Mouse (Mus musculus) kidney, postnatal 14 days (tissue): Measurements from ENCODE around the gene Fam187b.
"Not testable (repeated sequence)": the region's sequence is repeated elsewhere in the genome, so short reads cannot be mapped to it uniquely, and the experiment has no call there.

ENCODE experiments used
- DNase-seq: peaks from one replicate; pipeline ENCODE4 v3.0.0; 2022; ENCODE audit warnings: mixed read lengths

Fam187b gene

DNA sequence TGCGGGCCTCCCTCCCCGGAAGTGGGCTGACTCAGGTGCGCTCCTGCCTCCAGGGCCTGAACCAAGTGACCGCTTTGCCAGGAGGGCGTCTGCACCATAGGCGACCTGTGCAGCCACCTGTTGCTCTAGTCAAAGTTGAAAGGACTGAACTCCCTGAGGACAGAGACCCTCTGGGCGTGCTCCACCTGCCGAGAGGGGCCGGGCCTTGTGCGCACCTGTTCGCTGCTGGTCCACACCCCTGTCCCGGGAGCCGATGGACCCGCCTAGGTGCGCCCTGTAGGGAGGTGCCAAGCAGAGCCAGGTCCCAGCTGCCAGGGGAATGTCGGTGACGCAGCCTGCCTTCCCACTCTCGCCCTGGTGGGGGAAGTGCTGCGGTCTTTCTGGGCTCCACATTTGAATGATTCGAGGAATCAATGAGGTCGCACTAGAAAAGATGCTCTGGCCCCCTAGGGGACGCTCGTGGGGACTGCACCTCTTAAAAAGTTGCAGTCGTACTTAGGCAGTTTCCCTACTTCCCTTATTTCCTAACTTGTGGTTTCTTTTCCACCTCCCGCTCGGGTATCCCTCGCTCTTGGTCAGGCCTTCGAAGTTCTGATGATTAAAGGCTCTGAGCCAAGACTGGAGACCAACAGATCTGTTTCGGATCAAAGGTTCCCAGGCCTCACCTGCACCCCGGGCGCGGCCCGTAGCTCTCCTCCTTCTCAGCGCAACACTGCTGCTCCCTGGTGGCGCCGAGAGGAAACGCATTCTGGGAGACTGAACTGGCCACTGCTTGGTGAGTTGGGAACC is at the start of gene Fam187b:
TSS of gene Fam187b (plus strand) at position 290 of the 789 bp plus-strand sequence.
- peak; percentile 92 for DNase-seq

DNA sequence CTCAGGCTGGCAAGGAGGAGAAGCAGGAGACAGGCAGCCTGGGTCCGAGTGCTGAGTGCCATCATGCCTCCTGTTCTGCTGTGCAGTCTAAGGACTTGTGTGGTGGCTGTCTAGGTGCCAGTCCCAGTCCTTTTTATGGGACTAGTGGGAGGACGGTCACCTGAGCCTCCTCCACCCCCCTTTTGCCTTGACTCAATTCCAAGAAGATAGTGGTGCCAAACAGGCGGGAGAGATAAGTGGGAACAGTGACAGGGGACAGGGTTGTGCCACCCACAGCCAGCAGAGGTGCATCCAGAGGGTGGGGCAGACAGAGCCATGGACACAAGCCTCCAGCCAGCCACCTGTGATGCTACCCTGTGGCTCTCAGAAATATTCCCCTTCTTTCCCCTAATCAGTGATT is 49.5 kb upstream of the Fam187b start:
- DNase-seq = no peak

DNA sequence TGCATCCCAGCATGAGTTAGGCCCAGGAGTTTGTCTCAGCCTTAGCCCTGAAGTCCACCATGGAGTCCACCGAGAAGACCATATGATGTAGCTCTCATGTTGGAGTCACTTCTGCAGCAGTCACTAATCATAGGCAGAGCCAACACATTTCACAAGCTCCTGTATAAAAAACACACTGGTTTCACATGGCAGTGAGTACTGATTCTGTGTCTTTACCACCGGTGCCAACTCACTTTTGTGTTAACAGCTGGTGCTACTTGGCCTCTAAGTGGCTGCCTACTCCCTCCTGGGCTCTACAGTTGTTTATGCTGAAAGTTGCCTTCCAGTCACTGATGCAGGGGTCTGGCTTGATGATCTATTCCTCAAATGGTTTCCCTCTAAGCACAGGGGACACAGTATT is 49.0 kb upstream of the Fam187b start, which contains the start of gene Hamp2:
TSS of gene Hamp2 (minus strand) at position 101 of the 400 bp plus-strand sequence.
- DNase-seq = not testable (repeated sequence)

DNA sequence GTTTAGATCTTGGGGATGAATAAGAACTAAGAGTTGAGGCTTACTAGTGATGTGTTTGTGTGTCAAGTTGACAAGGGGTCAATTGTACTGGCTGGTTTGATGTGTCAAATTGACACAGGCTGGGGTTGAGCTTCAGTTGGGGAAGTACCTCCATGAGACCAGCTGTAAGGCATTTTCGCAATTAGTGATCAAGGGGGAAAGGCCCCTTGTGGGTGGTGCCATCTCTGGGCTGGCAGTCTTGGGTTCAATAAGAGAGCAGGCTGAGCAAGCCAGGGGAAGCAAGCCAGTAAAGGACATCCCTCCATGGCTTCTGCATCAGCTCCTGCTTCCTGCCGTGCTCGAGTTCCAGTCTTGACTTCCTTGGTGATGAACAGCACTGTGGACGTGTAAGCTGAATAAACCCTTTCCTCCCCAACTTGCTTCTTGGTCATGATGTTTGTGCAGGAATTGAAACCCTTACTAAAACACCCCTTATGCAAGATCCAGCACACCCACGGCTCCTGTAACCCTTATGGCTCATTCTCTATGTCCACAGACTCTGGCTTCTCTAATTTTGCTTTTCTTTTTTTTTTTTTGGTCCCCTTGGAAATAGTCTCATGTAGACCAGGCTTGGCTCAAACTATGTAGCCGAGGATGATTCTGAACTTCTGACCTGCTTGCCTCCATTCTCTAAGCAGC is 38.0 kb upstream of the Fam187b start:
- not testable (repeated sequence) for DNase-seq

DNA sequence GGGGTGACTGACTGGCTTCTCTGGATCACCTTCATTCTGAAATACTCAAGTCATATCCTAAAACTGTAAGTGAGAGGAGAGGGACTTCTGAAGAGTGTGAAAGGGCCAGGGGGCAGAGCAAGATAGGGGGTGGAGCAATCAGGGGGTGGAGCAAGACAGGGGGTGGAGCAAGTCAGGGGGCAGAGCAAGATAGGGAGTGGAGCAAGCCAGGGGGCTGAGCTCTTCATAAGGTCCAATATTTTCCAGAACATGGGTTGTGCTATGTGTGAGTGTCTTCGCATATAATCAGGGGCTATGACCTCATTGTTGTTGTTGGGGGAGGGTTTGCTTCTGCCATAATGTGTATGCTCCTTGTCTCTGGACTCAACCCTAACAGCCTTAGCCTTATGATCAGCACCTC is 33.5 kb upstream of the Fam187b start:
- not testable (repeated sequence) for DNase-seq

DNA sequence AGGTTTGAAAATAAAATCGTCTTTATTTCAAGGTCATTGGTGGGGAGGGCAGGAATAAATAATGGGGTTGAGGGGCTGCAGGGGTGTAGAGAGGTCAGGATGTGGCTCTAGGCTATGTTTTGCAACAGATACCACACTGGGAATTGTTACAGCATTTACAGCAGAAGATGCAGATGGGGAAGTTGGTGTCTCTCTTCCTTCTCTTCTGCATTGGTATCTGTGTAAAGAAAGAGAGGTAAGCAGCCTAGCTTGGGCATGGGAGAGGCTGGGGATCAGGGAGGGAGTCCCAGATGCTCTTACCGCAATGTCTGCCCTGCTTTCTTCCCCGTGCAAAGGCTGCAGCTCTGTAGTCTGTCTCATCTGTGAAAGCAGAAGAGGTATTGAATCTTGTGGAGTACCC is 31.2 kb upstream of the Fam187b start:
- DNase-seq = not testable (repeated sequence)

DNA sequence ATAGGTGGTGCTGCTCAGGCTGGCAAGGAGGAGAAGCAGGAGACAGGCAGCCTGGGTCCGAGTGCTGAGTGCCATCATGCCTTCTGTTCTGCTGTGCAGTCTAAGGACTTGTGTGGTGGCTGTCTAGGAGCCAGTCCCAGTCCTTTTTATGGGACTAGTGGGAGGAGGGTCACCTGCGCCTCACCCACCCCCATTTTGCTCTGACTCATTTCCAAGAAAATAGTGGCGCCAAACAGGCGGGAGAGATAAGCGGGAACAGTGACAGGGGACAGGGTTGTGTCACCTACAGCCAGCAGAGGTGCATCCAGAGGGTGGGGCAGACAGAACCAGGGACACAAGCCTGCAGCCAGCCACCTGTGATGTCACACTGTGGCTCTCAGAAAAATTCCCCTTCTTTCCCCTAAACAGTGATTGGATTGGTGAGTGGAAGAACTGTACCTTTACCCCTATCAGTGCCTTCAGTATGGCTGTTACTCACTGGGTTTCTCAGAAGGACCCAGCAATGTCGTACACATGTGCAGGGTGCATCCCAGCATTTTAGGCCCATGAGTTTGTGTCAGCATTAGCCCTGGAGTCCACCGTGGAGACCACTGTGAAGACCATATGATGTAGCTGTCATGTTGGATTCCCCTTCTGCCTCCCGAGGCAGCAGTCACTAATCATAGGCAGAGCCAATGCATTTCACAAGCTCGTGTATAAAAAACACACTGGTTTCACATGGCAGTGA is 29.5 kb upstream of the Fam187b start, which contains the start of gene Hamp:
TSS of gene Hamp (minus strand) at position 124 of the 727 bp plus-strand sequence.
- DNase-seq = no peak

DNA sequence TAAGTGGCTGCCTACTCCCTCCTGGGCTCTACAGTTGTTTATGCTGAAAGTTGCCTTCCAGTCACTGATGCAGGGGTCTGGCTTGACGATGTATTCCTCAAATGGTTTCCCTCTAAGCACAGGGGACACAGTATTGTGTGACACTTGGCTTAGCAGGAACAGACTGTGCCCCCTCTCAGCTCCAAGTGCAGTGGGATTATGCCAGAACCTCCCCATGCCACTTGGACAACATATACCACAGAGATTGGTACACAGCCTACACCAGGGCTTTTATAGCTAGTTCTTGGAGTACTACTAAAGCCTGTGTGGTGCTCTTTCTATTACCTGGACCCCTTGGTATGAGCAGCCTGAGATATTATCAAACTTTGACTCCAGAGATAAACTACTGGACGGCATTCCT is 28.9 kb upstream of the Fam187b start:
- DNase-seq = not testable (repeated sequence)

DNA sequence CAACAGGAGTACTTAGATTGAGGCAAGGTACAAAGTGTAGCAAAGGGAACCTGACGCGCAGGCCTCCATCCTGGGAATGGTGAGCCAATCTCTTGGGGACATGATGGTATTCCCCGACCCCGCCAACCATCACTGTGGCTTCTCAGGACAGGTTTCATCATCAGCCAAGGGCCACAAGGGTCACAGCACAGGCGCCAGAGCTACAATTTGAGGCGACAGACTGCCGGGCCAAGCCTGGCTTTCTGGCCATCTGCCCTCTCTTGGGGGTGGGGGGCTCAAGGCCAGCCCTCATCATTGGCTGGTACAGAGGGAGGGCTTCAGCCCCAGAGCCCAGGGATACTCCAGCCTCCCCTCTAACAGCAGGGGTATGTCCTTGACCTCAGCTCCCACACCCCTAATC is 28.1 kb upstream of the Fam187b start:
- not testable (repeated sequence) for DNase-seq

DNA sequence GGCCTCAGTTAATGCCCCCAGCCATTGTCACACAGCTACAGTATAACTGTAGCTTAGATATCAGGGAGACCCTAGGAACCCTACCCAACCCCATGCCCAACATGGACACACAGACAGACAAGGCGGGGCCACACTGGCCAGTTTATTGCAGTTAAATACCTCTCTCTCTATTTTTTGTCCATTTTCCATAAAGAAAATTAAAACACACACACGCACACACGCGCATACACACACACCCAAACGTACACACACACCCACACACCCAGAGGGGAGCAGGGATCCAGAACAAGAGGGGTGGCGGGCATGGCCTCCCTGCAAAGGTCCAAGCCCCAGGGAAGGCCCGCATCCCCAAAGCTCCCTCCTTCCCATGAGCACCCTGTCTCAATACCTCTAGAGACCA is 27.7 kb upstream of the Fam187b start:
- no peak for DNase-seq

DNA sequence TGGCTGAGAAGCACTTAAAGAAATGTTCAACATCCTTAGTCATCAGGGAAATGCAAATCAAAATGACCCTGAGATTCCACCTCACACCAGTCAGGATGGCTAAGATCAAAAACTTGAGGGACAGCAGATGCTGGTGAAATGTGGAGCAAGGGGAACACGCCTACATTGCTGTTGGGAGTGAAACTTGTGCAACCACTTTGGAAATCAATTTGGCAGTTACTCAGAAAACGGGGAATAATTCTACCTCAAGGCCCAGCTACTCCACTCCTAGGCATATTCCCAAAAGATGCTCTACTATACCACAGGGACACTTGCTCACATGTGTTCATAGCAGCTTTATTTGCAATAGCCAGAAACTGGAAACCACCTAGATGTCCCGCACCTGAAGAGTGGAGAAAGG is 23.7 kb upstream of the Fam187b start:
- DNase-seq = not testable (repeated sequence)

DNA sequence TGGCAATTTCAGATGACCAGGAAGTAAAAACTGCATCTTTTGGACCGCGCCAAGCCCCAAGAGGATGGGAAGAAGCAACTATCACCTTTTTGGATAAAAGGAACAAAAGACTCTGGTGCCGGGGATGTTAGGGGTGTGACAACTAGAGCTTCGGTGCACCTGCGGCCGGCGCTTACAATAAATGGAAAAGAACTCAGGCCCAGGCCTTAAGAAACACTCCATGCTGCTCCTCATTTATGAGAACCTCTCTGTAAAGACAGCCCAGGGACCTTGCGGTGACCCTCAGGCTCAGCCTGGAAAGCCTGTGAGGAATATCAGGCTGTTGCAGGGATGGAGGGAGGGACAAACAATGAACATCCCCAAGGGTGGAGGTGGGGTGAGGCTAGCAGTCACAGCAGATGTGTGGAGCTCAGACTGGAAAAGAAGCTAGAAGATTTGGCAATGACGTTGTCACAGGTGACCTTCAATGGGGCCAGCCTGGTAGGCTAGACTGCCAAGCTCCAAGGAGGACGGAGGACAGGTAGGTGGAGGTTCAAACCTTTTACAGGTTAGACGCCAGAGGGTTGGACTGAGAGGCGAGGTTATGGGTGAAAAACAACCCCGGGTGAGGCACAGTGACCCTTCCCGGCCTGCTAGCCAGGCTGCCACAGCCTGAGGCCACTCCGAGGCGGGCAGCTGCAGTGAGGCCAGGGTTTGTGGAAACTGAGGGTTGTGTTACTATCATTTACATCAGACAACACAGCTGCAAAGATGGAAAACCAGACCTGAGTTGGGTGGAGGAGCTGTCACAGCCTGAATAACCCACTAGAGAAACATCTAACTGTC is 20.9 kb upstream of the Fam187b start:
- DNase-seq = no peak

DNA sequence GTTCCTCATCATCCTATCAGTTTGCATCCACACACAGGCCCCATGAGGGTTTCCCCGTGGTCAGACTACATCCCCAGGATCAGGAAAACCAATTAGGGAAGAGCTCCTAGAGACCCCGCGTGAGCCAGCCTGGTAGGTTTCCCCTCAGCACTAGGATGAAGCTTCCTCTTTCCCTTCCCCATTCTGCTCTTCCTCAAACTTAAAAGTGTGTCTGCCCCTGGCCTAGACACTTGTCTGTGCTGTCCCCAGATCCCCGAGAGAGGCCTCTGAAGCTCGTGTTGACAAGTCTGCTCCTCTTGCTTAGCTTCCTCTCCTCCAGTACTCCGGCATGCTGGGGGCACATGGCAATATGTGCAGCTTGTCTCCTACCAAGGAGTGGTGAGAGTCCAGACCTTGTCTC is 20.1 kb upstream of the Fam187b start:
- DNase-seq = no peak

DNA sequence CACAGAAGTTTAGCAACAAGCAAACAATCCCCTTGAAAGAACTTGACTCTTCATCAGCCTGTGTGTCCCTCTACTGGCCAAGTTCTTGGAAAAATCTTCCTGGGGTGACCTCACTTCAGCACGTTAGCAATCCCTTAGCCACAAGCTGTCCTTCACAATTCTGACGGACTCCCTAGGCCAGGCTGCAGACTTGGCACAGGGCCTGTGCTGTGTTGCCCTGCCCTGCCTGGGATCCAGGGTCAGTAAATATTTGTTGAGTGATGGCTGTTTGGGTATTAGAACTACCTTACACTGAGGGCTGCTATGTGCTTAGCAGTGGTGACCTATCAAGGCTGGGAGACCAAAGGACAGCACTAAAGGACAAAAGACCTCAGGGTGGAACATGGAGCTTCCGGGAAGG is 19.6 kb upstream of the Fam187b start:
- no peak for DNase-seq

DNA sequence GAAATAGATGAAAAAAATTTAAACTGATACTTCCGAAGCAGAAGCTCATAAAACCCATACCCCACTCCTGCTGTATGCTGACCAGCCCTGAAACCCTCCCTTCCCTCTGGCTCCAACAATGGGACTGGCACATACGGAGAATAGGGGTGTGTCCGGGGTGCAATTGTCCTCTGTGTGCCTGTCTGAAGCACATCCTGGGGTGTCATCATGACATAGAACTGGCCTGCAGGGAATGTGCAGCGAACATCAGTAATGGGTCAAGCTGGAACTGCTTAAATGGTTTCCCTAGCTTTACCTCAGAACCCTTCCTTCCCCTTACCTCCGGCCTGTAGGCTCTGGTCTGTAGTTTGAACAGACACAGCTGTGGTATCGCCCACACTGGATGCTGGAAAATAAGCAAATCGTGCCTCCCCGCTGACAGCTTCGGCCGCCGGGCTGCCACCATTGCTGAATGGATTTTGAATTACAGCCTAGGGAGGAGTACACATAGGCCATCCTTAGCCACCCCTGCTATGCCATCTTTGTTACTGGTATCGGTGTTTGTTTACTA is 18.5 kb upstream of the Fam187b start:
- no peak for DNase-seq

DNA sequence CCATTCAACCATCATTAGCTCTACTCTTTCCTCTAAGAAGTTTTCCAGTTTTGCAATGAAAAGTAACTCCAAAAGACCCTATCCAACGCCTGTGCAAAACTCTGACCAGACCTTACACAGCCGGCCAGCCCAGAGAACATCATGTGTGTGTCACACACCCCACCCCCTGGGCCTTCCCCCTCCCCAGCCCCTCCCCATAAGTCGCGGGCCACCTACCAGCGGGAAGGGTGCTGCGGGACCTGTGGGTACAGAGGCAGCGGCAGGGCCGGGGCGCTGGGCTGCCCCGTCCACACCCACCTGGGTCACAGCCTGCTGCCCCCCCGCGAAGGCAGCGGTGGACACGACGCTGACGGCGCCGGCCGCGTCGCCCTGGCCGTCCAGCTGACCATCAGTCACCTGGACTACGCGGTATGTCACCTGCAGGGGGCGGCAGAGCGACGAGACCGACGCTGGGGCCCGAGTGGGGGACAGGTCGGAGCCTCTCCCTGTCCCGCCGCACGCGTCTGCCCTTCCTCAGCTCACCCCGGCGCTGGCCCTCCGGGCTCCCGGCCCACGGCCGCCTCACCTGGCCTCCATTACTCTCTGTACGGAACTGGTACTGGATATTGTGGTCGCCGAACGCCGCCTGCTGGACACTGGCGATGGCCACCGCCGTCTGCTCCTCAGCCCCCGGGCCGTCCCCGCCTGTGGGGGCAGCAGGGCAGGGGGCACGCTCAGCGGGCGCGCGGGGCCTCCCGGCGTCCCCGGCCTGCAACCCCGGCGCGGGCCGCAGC is 17.8 kb upstream of the Fam187b start:
- peak; percentile 93 for DNase-seq

DNA sequence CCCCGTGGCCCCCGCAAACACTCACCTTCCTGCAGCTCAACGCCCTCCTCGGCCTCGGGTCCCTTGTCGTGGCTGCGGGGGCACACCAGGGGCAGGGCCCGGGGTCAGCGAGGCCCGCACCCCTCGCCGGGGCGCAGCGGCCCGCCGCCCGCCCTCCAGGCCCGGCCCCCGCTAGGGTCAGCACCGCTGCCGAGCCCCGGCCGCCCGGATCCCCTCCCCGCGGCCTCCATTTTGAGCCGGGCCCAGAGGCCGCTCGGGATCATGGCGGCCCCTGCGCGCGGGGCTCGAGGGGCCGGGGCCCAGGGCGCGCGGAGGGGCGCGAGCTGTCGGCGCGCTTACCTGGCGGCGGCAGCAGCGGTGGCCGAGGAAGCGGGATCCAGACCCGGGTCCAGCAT is 17.2 kb upstream of the Fam187b start:
- peak; percentile 69 for DNase-seq

DNA sequence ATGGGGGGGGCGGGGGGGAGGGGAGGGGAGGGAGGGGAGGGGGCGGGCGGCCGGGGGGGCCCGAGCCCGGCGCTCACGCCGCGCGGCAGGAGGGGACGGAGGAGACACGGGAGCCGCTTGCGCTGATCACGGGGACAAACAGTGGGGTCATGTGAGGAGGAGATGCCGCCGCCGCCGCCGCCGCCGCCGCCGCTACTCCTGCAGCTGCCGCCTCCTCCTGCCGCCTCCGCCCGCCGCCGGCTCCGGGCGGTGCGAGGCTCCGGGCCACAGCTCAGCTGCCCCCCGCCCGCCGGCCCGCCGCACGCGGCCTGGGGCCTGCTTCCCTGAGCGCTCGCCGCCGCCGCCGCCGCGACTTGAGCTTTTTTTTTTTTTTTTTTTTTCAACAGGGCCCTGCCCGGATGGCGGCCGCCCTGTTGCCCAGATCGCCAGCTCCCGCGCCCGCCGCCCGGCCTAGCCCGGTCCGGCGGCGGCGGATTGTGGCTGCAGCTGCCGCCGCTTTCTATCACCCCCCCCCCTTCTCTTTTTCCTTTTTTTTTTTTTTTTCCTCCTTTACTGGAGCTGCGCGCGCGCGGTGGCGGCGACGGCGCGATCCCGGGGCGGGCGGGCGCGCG is 16.7 kb upstream of the Fam187b start, which contains the start of gene Usf2:
TSS of gene Usf2 (minus strand) at position 48 of the 611 bp plus-strand sequence.
- peak; percentile 89 for DNase-seq

DNA sequence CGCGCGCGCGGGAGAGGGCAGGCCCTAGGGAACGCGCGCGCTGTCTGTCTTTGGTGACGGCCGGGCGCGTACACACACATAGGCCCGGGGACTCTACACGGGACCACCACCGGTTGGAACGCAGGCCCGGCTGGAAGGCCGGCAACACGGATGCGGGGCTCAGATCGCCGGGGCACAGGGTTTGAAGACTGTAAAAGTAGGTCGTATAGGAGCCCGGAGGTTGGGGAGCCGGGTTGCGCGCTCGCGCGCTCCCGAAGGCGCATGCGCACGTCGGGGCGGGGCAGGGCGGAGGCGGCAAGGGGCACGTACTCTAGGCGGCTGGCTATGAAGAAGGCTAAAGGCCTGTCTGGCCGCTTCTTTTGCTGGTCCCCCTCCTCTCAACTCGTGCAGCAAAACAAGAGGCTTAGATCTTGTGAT is 16.2 kb upstream of the Fam187b start:
- peak; percentile 95 for DNase-seq

DNA sequence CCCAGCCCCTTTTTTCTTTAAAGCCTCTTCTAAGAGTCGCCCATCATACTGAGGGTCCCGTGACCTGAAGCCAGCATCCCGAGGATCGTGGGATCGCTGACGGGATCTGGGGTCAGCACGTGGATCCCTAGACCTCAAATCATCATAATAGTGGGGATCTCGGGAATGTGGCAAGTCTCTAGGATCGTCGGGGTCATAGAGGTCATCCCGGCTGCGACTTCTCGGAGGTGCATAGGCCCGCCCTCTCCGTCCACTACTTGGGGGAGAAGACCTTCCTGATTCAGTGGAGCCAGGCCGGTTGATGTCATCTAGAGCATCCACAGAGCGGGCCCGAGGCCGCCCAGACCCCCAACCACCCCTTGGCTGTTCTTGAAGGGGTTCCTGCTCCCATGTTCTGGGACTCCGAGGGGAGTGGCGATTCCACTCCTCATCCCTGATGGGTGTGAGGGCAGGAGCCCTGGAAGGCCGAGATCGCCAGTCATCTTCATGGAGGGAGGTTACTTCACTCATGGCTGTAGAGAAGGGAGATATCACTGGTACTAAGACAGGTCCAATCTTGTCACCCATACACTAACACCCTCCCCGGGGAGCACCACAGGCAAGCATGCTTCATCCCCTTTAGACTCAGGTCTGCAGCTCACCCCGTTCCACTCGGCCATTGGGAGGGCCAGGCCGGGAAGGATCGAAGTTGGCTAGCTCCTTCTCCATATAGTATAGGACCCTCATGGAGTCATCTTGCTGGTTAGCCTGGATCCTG is 15.3 kb upstream of the Fam187b start:
- peak; percentile 29 for DNase-seq
